In the genomic region with DNA sequence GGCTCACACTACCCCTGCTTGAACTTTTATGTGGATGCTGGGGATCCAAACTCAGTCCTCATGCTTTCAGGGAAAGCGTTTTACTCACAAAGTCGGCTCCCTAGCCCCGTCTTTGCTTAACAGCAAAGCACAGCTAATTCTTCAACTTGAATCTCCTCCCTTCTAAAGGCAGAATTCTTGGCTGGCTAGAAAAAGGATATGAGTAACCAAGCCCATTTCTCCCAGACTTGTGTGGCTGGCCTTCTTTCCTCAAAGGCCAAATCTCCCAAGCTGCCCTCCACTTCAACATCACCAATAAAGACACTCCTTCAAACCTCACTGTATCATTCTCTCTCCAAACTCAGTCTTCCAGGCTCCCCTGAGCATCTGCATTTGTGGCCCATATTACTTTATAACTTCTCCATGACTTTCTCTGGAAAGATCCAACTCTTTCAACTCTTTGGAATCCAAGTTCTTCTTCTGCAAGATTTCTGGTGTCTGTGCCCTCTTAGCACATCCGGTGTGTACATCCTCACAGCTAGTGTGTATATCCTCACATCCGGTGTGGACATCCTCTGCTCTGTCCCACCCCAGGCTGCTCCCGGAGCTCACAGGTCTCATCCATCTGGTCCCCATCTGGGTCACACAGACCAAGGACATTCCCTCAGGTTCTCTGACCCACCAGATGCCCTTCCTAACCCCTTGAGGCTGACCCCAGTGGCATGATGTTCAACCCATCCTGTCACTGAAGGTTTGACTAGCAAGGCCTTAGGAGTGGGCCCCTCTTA, we compare ENCODE assay signal across 10 mouse cellular contexts. TPM values are rescaled to one million over a fixed set of nuclear protein-coding genes. Genes with fewer than 3 reads are reported as not detected.
DNase-seq lines count a peak whose midpoint lies in the region; ATAC-seq and TF ChIP-seq lines count a peak whose summit lies in the region.
"Had no signal": no experiment of that assay in that cellular context is flagged by ENCODE, and none has a peak within 500 bp of the region (broad histone marks: within the 10 kb centered on the region; RNA-seq: fewer than 3 reads in every experiment).

No protein-coding gene starts in this region.

- H3K9ac ChIP-seq in hindbrain, embryonic 15.5 days = no peak overlapping the region
- H3K9ac ChIP-seq in hindbrain, embryonic 11.5 days (ENCODE audit: low read depth, low read length) = no peak overlapping the region
- H3K9ac ChIP-seq in midbrain, embryonic 13.5 days (replicated peaks) = no peak overlapping the region

- 90% methylated on average over 6 of the region's 6 CpGs for WGBS in hindbrain, embryonic 15.5 days
- WGBS in hindbrain, embryonic 11.5 days = 76% methylated on average over 6 of the region's 6 CpGs
- 77% methylated on average over 6 of the region's 6 CpGs for WGBS in bone marrow, adult 2 months
- 89% methylated on average over 6 of the region's 6 CpGs for WGBS in midbrain, embryonic 13.5 days

- no peaks in the 10 kb centered on the region for H3K27me3 ChIP-seq in hindbrain, embryonic 15.5 days
- no peaks in the 10 kb centered on the region for H3K27me3 ChIP-seq in hindbrain, embryonic 11.5 days (ENCODE audit: control insufficient read depth, insufficient read depth, low read length)
- no peaks in the 10 kb centered on the region for H3K27me3 ChIP-seq in midbrain, embryonic 13.5 days

- no peak overlapping the region for H3K4me2 ChIP-seq in hindbrain, embryonic 15.5 days
- no peak overlapping the region for H3K4me2 ChIP-seq in hindbrain, embryonic 11.5 days (replicated peaks; ENCODE audit: low read depth, low read length)
- no peak overlapping the region for H3K4me2 ChIP-seq in midbrain, embryonic 13.5 days (replicated peaks)

- peaks cover 25% of the 10 kb centered on the region for H3K4me1 ChIP-seq in hindbrain, embryonic 15.5 days (replicated peaks)
- H3K4me1 ChIP-seq in hindbrain, embryonic 11.5 days (replicated peaks; ENCODE audit: control insufficient read depth, insufficient read depth, low read length) = peaks cover 7% of the 10 kb centered on the region
- H3K4me1 ChIP-seq in bone marrow, adult 2 months (ENCODE audit: control insufficient read depth, insufficient read depth, low read length) = peaks cover 2% of the 10 kb centered on the region; the same call in 1 of the 2 replicates
- peaks cover 33% of the 10 kb centered on the region for H3K4me1 ChIP-seq in midbrain, embryonic 13.5 days (replicated peaks)

- no peak overlapping the region for H3K4me3 ChIP-seq in hindbrain, embryonic 15.5 days
- no peak overlapping the region for H3K4me3 ChIP-seq in hindbrain, embryonic 11.5 days (ENCODE audit: low read depth, low read length)
- no peak overlapping the region for H3K4me3 ChIP-seq in bone marrow, adult 2 months (replicated peaks; ENCODE audit: control insufficient read depth, low read depth, low read length)
- no peak overlapping the region for H3K4me3 ChIP-seq in midbrain, embryonic 13.5 days (replicated peaks)

- no peak for TF ChIP-seq POLR2A in bone marrow, adult 2 months (IDR thresholded peaks at IDR 0.05; ENCODE audit: borderline replicate concordance, control insufficient read depth, low read depth, low read length)

- no peaks in the 10 kb centered on the region for H3K36me3 ChIP-seq in hindbrain, embryonic 15.5 days
- H3K36me3 ChIP-seq in hindbrain, embryonic 11.5 days (ENCODE audit: control insufficient read depth, insufficient read depth, low read length) = no peaks in the 10 kb centered on the region
- H3K36me3 ChIP-seq in midbrain, embryonic 13.5 days = no peaks in the 10 kb centered on the region

- no peak for TF ChIP-seq CTCF in bone marrow, adult 2 months (IDR thresholded peaks at IDR 0.05; ENCODE audit: control insufficient read depth, insufficient read depth, low read length)

- no peak for DNase-seq in hindbrain, embryonic 11.5 days (ENCODE audit: low spot score)
- DNase-seq in fibroblast of lung, adult 2 months (ENCODE audit: low read depth) = peak; percentile 78
- DNase-seq in layer of hippocampus, adult 9-10 months (ENCODE audit: low spot score) = no peak
- DNase-seq in left cerebral cortex, adult 8-10 months (ENCODE audit: low spot score in 2 of 2) = no peak
- DNase-seq in adrenal gland, postnatal 4 days (ENCODE audit: low spot score in 2 of 2) = no peak
- DNase-seq: cerebellum, postnatal 10 days; gastrocnemius, postnatal 36 days had no signal

- no peak for ATAC-seq in hindbrain, embryonic 15.5 days (ENCODE audit: low FRiP score, low read depth)
- no peak for ATAC-seq in hindbrain, embryonic 11.5 days (ENCODE audit: low FRiP score)
- ATAC-seq in midbrain, embryonic 13.5 days = no peak

- H3K9me3 ChIP-seq in hindbrain, embryonic 15.5 days = no peaks in the 10 kb centered on the region
- no peaks in the 10 kb centered on the region for H3K9me3 ChIP-seq in hindbrain, embryonic 11.5 days (ENCODE audit: control insufficient read depth, low read length)
- H3K9me3 ChIP-seq in midbrain, embryonic 13.5 days = no peaks in the 10 kb centered on the region

- H3K27ac ChIP-seq in hindbrain, embryonic 15.5 days (replicated peaks) = 0 out of 2 replicates have a peak overlapping the region, but pooled peaks have one; percentile 25
- no peak overlapping the region for H3K27ac ChIP-seq in hindbrain, embryonic 11.5 days (ENCODE audit: low read depth, low read length)
- H3K27ac ChIP-seq in bone marrow, adult 2 months (ENCODE audit: control insufficient read depth, insufficient read depth, low read depth, low read length, poor library complexity) = peak overlapping the region; percentile 82
- peak overlapping the region; percentile 58 for H3K27ac ChIP-seq in midbrain, embryonic 13.5 days

RNA-seq across cellular contexts. Expression of gene Nedd4, which starts 18.3 kb away (rescaled TPM):
- 387 and 425 TPM in 2 replicates for polyA plus RNA-seq in hindbrain, embryonic 15.5 days (2015; fragmentation: Nextera tagmentation; extraction: Ambion mirVana)
- polyA plus RNA-seq in hindbrain, embryonic 11.5 days (2014; fragmentation: Nextera tagmentation; extraction: Ambion mirVana) = 708 and 779 TPM in 2 replicates
- polyA plus RNA-seq in bone marrow, adult 2 months (2011; ENCODE audit: insufficient read depth, insufficient read length, low replicate concordance, missing spikeins) = 37.8 and 78.6 TPM in 2 replicates
- 563 and 595 TPM in 2 replicates for polyA plus RNA-seq in midbrain, embryonic 13.5 days (2015; fragmentation: Nextera tagmentation; extraction: Ambion mirVana)
- total RNA-seq in left cerebral cortex, adult 8-10 months (2022) = 100 to 1,000 TPM; 276 to 301 (median 288) TPM
- total RNA-seq in adrenal gland, postnatal 4 days (2021) = 100 to 1,000 TPM; 708 to 756 TPM
